Mouse (Mus musculus) heart, postnatal 14 days (tissue): ENCODE results near the gene Cwc27. TPM values are rescaled to one million over a fixed set of nuclear protein-coding genes. Genes with fewer than 3 reads are reported as not detected.
A peak's percentile ranks its signal among the peaks of the same experiment; 100 is the strongest.

Source experiments
- DNase-seq, 2 experiments: peaks; one replicate each; pipeline ENCODE4 v3.0.0; 2021 to 2022
- intact Hi-C: fragments of 180-260 bp; cut with DNase I; formaldehyde crosslinking; loops from one replicate; pipeline ENCODE4 v1.15.1; 2025
- long read RNA-seq, 2 experiments: library from polyadenylated mRNA; stranded (forward); transcript quantifications; one replicate each; pipeline ENCODE4 v2.0.0; 2021
- total RNA-seq, 2 experiments: library from RNA; stranded (reverse); gene quantifications; 2 replicates each; pipeline ENCODE4 v1.2.3; 2021

The Cwc27 gene
- total RNA-seq: 10 to 100 TPM; 17.1 to 17.3 TPM
- long read RNA-seq, experiment 1, transcript Cwc27-201 (14 exons, 2,071 nt): major isoform, 18 of 33 reads
- long read RNA-seq, experiment 1, partial matches to known transcripts: 8 of 33 reads
- long read RNA-seq, experiment 1, other reads (novel, unspliced or antisense): 7 of 33 reads
- long read RNA-seq, experiment 2, transcript Cwc27-201 (14 exons, 2,071 nt): major isoform, 16 of 31 reads
- long read RNA-seq, experiment 2, partial matches to known transcripts: 1 of 31 reads
- long read RNA-seq, experiment 2, other reads (novel, unspliced or antisense): 14 of 31 reads

DNA sequence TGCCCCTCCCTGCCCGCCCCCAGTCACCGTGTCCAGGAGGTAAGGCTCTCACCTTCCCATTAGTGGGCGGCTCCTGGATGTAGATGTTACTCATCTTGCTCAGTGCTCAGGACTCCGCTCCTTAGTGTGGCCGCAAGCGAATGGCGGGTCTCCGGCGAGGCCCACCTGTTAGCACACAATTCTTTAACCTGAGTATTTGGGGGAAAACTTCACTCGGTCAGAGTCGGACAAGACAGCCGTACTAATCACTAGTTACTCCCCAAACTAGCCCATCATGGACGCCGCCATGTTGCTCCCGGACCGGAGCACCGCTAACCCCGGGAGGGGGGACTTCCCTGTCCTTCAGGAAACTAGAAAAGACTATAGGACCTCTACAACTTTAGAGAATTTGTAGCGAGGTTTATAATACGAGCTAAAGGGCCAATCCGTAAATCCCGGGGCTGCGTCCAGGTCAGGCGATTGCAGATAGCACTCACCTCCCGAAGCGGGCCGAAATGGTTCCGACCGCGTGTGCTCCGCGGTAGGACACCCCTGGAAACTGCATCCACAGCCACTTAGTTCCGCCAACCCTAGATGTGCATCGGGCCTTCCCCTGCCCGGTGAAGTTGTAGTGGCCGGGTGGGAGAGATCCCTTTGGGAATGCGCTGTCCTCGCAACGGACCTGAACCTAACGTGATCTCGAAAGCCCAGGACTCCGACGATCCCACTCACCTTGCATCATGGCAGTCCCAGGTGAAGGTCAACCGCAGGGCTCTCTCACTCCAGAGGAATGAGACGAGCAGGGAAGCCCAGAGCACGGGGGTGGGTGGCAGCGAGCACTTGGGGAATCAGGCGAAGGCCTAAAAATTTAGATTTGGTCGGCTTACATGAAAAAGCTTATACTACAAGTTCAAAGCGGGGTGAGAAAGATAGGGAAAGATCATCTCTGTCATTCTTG lies at the start of gene Cwc27:
TSS of gene Cwc27 (minus strand) at position 508 of the 937 bp plus-strand sequence.
- intact Hi-C loops: loop anchor here (5.0 kb wide), 1 partner anchor 235 kb away; the partner anchor contains the start of gene Rgs7bp
- DNase-seq: peak; percentile 83 to 84

GRCm38 (mm10) chr13:104866726-104867125 lies 49.8 kb upstream of the Cwc27 start:
- intact Hi-C loops: no loop called here
- no peak for DNase-seq

DNA sequence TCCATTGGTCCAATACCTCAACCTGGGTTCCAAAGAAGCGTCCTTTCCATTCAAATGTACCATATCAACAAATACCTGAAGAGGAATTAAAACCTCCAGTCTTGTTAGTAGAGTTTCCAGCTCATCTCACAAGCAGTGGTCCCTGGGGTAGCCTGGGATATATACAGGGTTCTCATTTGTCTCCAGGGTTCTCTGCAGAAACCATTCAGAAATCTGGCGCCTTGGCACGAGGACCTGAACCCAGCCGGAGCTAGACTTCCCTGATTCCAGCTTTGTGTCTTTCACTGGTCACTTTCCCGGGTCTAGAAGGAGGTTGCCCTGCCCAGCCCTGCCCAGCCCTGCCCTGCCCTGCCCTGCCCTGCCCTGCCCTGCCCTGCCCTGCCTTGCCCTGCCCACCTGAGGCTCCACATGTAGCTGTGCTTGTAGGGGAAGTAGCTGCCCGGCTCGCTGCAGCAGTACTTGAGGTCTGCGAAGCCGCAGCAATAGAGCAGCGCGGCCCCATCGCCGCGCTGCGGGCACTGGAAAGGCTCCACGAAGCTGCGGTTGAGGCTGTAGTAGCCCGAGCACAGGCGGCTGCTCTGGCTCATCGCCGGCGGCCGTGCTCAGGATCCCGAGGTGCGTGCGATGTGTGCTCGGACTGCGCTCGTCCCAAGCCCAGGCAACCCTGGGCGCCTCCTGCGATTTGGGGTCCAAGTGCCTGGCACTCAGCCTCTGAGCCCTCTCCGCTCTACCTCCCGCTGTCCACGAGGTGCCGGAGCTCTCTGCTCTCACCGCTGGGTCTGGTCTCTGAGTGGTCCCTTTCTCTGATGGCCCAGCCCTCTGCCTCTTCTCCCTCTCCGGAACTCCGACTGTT lies 46.4 kb upstream of the Cwc27 start, which contains the start of gene Shisal2b:
TSS of gene Shisal2b (minus strand) at position 767 of the 853 bp plus-strand sequence.
- DNase-seq: peak; percentile 24 to 27
- intact Hi-C loops: no loop called here

DNA sequence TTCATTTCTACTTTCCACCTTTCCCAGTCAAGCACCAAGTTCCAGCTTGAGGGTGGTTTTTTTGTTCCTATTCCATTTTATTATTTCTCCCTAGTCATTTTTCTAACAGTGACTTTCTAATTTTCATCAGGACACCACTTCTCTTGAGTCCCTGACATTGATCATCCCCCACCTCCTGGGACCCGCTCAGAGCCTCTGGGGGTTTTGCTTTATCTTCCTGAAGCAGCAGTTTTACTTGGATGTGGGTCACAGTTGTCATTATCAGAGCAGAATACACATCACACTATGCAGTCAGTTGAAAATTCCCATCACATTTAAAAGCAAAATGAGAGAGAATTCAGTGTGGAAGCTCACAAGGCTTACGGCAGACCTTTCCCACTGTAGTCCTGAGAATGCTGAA lies 36.7 kb upstream of the Cwc27 start:
- no peak for DNase-seq
- intact Hi-C loops: no loop called here

DNA sequence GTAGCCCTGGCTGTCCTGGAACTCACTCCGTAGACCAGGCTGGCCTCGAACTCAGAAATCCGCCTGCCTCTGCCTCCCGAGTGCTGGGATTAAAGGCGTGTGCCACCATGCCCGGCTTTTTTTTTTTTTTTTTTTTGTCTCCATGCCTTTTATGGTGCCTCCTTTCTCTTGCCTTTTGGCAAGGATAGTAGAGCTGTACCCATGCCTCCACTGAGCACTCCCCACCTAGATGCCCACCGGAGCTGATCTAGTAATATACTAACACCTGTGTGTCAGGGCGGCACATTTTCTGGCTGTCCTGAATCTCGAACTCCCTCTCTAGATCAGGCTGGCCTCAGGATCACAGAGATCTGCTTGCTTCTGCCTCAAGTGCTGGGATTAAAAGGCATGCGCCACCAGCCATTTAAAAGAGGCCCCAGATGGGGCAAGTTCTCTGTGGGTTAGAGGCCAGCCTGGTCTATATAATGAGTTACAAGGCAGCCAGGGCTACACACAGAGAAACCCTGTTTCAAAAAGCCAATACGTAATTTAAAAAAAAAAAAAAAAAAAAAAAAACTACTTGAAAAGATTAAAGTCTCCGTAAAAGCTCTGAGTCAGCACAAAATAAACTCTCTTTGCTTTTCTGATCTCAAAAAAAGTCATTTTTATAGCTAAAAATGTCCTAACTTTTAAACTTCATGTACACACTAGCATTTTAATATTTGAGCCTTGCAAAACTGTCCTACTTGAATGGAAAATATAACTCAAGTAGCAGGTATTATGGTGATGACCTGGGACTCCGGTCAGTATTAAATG lies 26.6 kb upstream of the Cwc27 start:
- intact Hi-C loops: no loop called here
- no peak for DNase-seq

GRCm38 (mm10) chr13:104841937-104842336 lies 25.0 kb upstream of the Cwc27 start:
- DNase-seq: no peak
- intact Hi-C loops: no loop called here

- intact Hi-C loops: no loop called here
- no peak for DNase-seq
Measured at GRCm38 (mm10) chr13:104837628-104838027, 20.7 kb upstream of the Cwc27 start.

DNA sequence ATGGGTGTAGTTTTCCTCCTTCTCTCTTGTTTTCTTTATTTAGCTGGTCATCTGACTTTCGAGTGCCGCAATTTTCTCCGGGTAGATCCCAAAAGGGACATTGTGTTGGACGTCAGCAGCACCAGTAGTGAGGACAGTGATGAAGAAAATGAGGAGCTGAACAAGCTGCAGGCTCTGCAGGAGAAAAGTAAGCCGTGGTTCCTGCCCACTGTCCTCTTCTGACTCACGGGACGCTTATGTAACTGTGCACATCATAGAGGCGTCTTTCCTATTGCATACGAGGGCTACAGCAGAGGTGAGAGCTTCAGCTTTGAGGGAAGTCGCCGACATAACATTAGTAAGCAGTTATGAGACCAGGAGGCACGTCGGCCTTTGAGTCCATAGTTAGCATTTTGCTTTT lies 15.9 kb upstream of the Cwc27 start:
- intact Hi-C loops: no loop called here
- no peak for DNase-seq

- intact Hi-C loops: no loop called here
- no peak for DNase-seq
Measured at GRCm38 (mm10) chr13:104825470-104825869, 8.5 kb upstream of the Cwc27 start.

DNA sequence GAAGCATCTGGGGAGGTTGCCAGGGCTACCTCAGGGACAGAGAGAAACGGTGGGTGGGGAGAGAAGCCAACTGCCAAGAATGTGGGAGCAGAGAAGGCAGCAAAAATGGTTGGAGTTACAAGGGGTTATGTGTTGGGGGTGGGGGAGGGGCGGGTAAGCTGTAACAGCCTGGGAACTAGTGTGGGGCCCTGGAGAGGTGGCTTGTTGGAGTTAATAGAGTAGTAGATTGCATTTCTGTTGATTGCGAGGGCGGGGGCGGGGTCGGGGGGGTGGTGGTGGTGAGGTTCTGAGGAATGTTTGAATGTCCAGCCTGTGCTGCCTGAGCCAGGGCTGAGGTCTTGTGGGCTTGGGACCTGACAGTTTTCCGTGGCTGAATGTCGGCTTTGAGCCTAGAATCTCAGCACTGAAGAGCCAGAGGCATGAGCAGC lies 5.5 kb upstream of the Cwc27 start:
- no peak for DNase-seq
- intact Hi-C loops: no loop called here

DNA sequence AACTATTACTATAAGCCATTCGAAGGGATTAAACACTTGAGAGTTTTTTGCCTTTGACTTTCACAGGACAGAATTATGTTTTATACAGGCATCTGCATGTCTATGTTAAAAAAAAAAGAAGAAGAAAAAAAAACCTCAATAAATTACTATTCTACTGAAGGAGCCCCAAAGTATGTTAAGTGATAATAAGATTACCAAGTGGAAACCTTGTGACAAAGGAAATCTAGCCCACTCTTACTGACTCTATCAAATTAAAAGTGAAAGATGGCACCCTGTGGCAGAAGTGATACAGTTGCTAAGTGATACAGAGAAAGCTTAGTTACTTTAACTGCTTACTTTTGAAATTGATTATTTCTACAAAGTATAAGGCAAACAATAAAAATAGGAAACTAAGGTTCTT lies 5.0 kb upstream of the Cwc27 start:
- intact Hi-C loops: no loop called here
- DNase-seq: no peak

DNA sequence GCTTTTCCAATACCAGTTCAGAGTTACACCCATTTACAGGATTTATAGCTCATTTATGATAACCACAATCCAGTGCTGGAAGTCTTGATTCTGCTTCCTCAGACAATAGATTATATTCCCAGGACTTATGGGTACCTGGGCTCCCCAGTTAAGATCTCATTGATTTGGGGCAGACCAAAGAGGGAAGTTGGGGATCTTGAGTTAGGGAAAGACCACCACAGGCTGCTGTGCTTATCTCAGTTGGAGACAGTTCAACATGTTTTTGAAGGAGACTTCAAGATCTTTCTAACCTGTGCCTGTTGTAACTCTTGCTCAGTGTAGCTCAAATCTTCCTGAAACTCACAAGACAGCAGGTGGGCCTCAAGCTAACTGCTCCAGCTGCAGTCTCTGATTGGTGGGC lies 4.2 kb upstream of the Cwc27 start:
- intact Hi-C loops: no loop called here
- no peak for DNase-seq

- DNase-seq: no peak
- intact Hi-C loops: loop anchor here (5.0 kb wide), 1 partner anchor 235 kb away; the partner anchor contains the start of gene Rgs7bp
Measured at GRCm38 (mm10) chr13:104817696-104818095, 754 bp upstream of the Cwc27 start.

DNA sequence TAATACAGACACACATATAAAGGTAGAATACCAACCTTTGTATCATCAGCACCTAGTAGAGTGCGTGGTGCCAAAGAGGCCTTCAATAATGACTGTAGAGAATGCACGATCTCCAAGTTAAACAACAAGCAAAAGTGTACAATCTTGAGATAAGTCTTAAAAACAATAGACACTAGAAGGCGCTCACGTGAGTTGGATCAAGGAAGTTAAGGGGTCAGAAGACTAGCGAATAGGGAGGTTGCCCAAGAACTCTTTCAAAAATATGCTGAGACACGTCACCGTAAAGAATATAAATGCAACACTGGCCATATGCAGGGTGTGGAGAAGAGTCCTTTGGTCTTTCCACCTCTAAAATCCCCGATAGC lies 690 bp downstream of the Cwc27 start:
- DNase-seq: no peak
- intact Hi-C loops: loop anchor here (5.0 kb wide), 1 partner anchor 236 kb away; the partner anchor contains the start of gene Rgs7bp

GRCm38 (mm10) chr13:104805681-104806080 lies 11.3 kb downstream of the Cwc27 start:
- DNase-seq: no peak
- intact Hi-C loops: loop anchor here (1.0 kb wide), 1 partner anchor 135 kb away; no protein-coding TSS in a partner anchor

DNA sequence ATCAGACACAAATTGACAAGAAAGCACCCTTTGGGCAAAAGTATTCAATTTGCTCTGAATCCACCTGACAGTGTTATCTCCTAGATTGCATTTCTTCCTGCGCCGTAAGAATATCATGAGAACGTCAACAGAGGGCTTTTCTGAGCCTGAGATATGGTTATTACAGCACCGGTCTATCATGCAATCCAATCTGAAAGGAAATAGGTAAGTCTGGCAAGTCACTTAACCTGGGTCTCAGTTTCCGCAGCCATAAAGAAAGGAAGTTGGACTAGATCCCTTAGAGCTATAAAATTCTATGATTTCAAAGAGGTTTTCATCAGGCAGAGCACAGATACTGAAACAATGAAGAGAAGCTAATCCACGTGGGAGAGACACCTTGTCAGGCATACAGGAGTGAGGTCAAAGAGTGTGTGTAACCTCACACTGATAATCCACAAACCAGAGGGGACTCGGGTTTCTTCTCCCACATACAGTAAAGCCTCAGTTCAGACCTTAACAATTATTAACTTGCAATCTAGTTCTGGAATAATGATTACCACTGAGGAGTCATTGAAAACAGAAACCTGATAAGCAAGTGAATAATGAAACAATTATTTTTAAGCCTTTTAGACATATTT lies 17.3 kb downstream of the Cwc27 start:
- DNase-seq: no peak

DNA sequence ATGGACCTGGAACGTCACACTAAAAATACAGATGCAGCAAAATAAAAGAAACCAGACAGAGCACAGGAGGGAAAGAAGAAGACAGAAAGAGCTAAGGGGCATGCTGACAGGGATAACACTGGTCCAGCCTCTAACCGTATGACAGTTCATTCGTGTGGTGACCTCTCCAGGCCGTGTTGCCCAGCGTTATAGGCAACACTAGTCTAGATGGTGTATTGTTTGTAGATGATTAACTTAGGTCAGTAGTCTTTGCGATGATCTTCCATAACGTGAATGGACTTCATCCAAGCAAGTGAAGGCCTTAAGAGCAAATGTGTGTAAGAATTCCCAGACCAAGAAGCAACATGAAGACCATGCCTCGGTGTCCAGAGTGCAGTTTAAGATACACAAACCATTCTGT lies 17.9 kb downstream of the Cwc27 start:
- intact Hi-C loops: no loop called here
- DNase-seq: no peak

More for the DNA sequence above, 17.3 kb downstream of the Cwc27 start:
- intact Hi-C loops: no loop called here

GRCm38 (mm10) chr13:104794421-104794820 lies 22.5 kb downstream of the Cwc27 start:
- intact Hi-C loops: no loop called here
- no peak for DNase-seq

DNA sequence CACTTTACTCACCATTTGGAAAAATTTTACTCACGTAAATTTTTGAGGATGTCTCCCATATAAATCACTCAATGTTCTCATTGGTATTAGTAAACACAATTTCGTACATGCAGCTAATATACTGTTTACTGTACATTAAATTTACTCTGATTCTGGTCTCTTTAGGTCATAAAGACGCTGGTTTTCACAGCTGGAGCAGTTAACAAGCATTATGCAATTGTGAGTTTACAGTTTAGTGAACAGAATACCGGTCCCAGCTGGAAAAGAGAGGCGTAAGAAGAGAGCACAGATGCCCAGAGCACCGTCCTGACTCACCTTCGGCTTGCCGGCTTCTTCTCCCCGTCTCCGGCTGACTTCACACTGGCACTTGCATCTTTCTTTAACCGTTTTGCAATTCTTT lies 24.8 kb downstream of the Cwc27 start, which contains the start of gene Srek1ip1:
TSS of gene Srek1ip1 (plus strand) at position 301 of the 400 bp plus-strand sequence.
- intact Hi-C loops: no loop called here
- no peak for DNase-seq
